Mouse (Mus musculus) heart, adult 11 months (tissue): ENCODE measurements around the gene Prpf6.

Experiments
- DNase-seq: peaks from one replicate; pipeline ENCODE4 v3.0.0; 2022

Prpf6 gene

GRCm38 (mm10) chr2:181691083-181691482, 99.4 kb downstream of the Prpf6 start:
- DNase-seq = no peak

- peak; percentile 93 for DNase-seq
Measured at GRCm38 (mm10) chr2:181691571-181691970, 99.9 kb downstream of the Prpf6 start.

- peak; percentile 59 for DNase-seq
Measured at GRCm38 (mm10) chr2:181692304-181692703, 100.6 kb downstream of the Prpf6 start.

- DNase-seq = peak; percentile 99
Measured at GRCm38 (mm10) chr2:181693339-181694280, 101.9 kb downstream of the Prpf6 start, which contains the start of gene Rgs19. TSS of gene Rgs19 (minus strand) at chr2:181693977.

- peak; percentile 90 for DNase-seq
Measured at GRCm38 (mm10) chr2:181694581-181694980, 102.9 kb downstream of the Prpf6 start.

GRCm38 (mm10) chr2:181695776-181696175, 104.1 kb downstream of the Prpf6 start:
- DNase-seq = peak; percentile 66

- peak; percentile 77 for DNase-seq
Measured at GRCm38 (mm10) chr2:181696801-181697420, 105.2 kb downstream of the Prpf6 start.

- DNase-seq = peak; percentile 74
Measured at GRCm38 (mm10) chr2:181698241-181698640, 106.6 kb downstream of the Prpf6 start, which contains the start of gene Lkaaear1. TSS of gene Lkaaear1 (minus strand) at chr2:181698442.
